Mouse (Mus musculus) T-helper 17 cell (primary cell): ENCODE measurements at regions not wholly inside any gene's neighbourhood (a gene's known extent, or its start where the extent isn't known, plus 50 kb on each side); places are given as distances from the start of the nearest gene placed in this dataset.

Source experiments
- in situ Hi-C, 2 experiments: fragments of 300-600 bp; cut with MboI, MseI; formaldehyde crosslinking; loops; 1 replicate in 1 of 2; 2 replicates in 1 of 2; pipeline ENCODE4 v1.15.1; 2025; ENCODE audit warnings: high pct_unique_total_duplicates in 2 of 2

- in situ Hi-C loops: loop anchor here in 1 of 2 experiments (10.0 to 25.0 kb wide), 2 partner anchors 586 to 1423 kb away; partner anchors contain the start of gene Vmn1r201
These were observed 55.6 kb upstream of the Zfp184 start for GRCm38 (mm10) chr13:21889244-21889643.
